Mouse (Mus musculus): Measurements from ENCODE around the gene Iqschfp. TPM values are rescaled to one million over a fixed set of nuclear protein-coding genes. Genes with fewer than 3 reads are reported as not detected.

The Iqschfp gene
- polyA plus RNA-seq, 1 experiment = 1.2 TPM

DNA sequence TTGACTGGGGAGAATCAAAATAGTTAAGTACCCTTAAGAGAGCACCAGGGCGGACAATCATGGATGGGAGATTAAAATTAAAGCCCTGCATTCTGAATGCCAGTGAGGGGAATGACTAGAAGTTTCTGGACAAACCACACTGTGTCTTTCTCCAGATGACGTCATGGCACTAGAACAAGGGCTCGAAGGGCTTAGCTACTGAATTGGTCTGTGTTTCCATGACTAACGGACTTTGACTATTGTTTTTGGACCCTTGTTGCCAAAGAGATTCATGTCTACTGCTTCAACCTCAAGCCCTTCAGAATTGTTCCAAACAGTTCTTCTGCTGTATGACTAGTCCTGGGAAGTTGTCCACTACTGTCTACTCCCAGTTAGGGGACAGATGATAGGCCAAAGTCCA, 639.9 kb downstream of the Iqschfp start:
- 86% methylated on average over 4 of the region's 4 CpGs for WGBS
- Histone ChIP-seq H3K4me1 (ENCODE audit: control insufficient read depth, insufficient read depth, low read length) (no peaks in the 10 kb centered on the region; the same call in 1 of the 2 replicates), H3K27ac (ENCODE audit: insufficient read depth, low read length) (no peak overlapping the region), H3K27me3 (ENCODE audit: control insufficient read depth, insufficient read depth, low read length) (no peaks in the 10 kb centered on the region), H3K4me3 (replicated peaks; ENCODE audit: insufficient read depth, low read depth, low read length) (no peak overlapping the region)
- no peak for TF ChIP-seq CTCF (IDR thresholded peaks at IDR 0.05; ENCODE audit: borderline replicate concordance, insufficient read depth, low read depth, low read length)
- TF ChIP-seq POLR2A (IDR thresholded peaks at IDR 0.05; ENCODE audit: borderline replicate concordance, insufficient read depth, low read length) = no peak
- DNase-seq = no peak

DNA sequence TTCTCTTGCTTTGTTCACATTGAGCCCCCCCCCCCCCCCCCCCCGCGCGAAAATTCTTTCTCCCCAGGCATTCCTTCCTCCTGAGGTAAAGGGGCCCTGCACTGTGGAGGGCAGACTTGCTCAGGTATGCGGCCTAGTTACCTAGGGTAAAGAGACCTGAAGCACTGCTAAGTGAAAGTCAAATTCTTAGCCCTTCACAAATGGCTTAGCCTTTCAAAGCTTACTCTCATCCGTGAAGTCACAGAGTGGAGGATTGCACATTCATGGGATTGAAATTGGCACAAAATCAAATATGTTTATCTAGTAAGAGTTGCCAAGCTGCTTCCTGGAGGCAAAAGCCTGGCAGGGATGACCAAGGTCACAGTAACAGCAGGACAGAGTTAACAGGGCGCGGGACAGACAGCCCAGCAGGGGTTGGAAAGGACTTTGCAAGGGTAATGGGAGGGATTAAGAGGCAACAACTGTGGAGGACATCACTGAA, 642.6 kb downstream of the Iqschfp start:
- 21% methylated on average over 7 of the region's 7 CpGs for WGBS
- H3K27me3 ChIP-seq (ENCODE audit: control insufficient read depth, insufficient read depth, low read length) = no peaks in the 10 kb centered on the region
- H3K27ac ChIP-seq (ENCODE audit: insufficient read depth, low read length) = no peak overlapping the region
- no peak overlapping the region for H3K4me3 ChIP-seq (replicated peaks; ENCODE audit: insufficient read depth, low read depth, low read length)
- no peak for DNase-seq
- TF ChIP-seq CTCF (IDR thresholded peaks at IDR 0.05; ENCODE audit: borderline replicate concordance, insufficient read depth, low read depth, low read length) = no peak
- no peak for TF ChIP-seq POLR2A (IDR thresholded peaks at IDR 0.05; ENCODE audit: borderline replicate concordance, insufficient read depth, low read length)
- no peaks in the 10 kb centered on the region; the same call in 1 of the 2 replicates for H3K4me1 ChIP-seq (ENCODE audit: control insufficient read depth, insufficient read depth, low read length)

DNA sequence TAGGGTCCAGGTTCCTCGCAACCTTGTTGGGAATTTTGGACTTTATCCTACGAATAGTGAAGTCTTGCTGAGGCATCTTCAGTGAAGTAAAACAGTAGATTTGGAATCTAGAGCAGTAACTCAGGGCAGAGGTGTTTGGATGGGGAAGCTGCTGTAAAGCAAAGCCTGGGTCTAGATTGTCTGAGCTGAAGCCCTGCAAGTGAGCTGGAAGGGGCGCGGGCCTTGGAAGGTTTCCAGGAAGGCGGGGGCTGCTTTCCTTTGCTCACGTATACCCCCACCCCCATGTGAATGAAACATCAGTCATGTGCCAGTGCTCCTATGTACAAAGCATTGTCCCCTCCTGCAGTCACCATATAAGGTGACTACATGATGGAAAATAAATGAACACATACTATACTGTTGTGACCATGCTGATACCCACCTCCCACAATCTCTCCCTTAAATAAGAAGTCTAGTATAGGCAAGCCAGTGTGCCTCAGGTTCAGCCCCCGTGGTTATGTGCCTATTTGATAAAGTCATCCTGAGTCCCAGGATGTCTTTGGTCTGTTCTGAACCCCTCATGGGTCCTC, 643.2 kb downstream of the Iqschfp start:
- H3K4me1 ChIP-seq (ENCODE audit: control insufficient read depth, insufficient read depth, low read length) = no peaks in the 10 kb centered on the region; the same call in 1 of the 2 replicates
- 47% methylated on average over 7 of the region's 7 CpGs for WGBS
- no peak for TF ChIP-seq POLR2A (IDR thresholded peaks at IDR 0.05; ENCODE audit: borderline replicate concordance, insufficient read depth, low read length)
- no peak for TF ChIP-seq CTCF (IDR thresholded peaks at IDR 0.05; ENCODE audit: borderline replicate concordance, insufficient read depth, low read depth, low read length)
- no peak overlapping the region for H3K27ac ChIP-seq (ENCODE audit: insufficient read depth, low read length)
- no peak overlapping the region for H3K4me3 ChIP-seq (replicated peaks; ENCODE audit: insufficient read depth, low read depth, low read length)
- no peak for DNase-seq
- H3K27me3 ChIP-seq (ENCODE audit: control insufficient read depth, insufficient read depth, low read length) = no peaks in the 10 kb centered on the region

DNA sequence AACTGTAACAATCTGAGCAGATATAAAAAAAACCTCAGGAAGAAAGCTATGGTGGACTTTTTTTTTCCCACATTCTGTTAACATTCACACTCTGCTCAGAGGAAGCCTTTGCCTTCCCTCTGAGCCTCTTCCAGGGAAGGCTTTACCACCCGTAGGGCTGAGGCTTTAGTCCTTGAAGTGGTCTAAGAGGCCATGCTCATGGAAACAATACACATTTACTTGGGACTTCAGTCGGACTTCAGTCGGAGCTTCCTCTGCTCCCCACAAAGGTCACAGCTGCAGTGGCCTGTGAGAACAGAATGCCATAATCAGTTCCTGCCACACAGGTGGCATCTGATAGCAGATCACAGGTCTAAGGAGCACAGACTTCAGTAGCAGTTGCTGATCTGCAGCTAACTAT, 644.0 kb downstream of the Iqschfp start:
- Histone ChIP-seq H3K4me3 (replicated peaks; ENCODE audit: insufficient read depth, low read depth, low read length) (no peak overlapping the region), H3K27me3 (ENCODE audit: control insufficient read depth, insufficient read depth, low read length) (no peaks in the 10 kb centered on the region), H3K4me1 (ENCODE audit: control insufficient read depth, insufficient read depth, low read length) (no peaks in the 10 kb centered on the region; the same call in 1 of the 2 replicates), H3K27ac (ENCODE audit: insufficient read depth, low read length) (no peak overlapping the region)
- TF ChIP-seq POLR2A (IDR thresholded peaks at IDR 0.05; ENCODE audit: borderline replicate concordance, insufficient read depth, low read length) (no peak), CTCF (IDR thresholded peaks at IDR 0.05; ENCODE audit: borderline replicate concordance, insufficient read depth, low read depth, low read length) (no peak)
- 72% methylated on average over 3 of the region's 3 CpGs for WGBS
- DNase-seq = no peak

DNA sequence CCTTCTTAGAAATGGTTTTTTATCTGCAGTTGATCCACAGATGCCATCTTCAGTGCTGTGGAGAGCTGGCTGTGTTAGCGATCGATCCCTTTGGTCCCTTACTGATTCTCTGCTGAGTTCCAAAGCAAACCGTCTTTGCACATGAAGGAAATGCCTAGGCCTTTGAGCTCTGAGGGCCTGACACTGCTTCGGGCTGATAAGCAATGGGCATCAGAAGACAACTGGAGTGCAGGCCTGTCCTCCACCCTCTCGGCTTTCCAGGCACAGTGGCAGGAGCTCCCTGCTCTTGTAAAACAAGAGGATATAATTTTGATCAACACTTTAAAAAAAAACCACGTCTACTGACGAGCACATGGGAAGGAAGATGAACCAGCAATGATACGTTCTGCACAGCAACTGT, 649.7 kb downstream of the Iqschfp start:
- no peak for TF ChIP-seq CTCF (IDR thresholded peaks at IDR 0.05; ENCODE audit: borderline replicate concordance, insufficient read depth, low read depth, low read length)
- no peak for TF ChIP-seq POLR2A (IDR thresholded peaks at IDR 0.05; ENCODE audit: borderline replicate concordance, insufficient read depth, low read length)
- Histone ChIP-seq H3K4me1 (ENCODE audit: control insufficient read depth, insufficient read depth, low read length) (no peaks in the 10 kb centered on the region), H3K27ac (ENCODE audit: insufficient read depth, low read length) (no peak overlapping the region), H3K4me3 (replicated peaks; ENCODE audit: insufficient read depth, low read depth, low read length) (no peak overlapping the region), H3K27me3 (ENCODE audit: control insufficient read depth, insufficient read depth, low read length) (no peaks in the 10 kb centered on the region)
- no peak for DNase-seq
- 96% methylated on average over 8 of the region's 8 CpGs for WGBS

DNA sequence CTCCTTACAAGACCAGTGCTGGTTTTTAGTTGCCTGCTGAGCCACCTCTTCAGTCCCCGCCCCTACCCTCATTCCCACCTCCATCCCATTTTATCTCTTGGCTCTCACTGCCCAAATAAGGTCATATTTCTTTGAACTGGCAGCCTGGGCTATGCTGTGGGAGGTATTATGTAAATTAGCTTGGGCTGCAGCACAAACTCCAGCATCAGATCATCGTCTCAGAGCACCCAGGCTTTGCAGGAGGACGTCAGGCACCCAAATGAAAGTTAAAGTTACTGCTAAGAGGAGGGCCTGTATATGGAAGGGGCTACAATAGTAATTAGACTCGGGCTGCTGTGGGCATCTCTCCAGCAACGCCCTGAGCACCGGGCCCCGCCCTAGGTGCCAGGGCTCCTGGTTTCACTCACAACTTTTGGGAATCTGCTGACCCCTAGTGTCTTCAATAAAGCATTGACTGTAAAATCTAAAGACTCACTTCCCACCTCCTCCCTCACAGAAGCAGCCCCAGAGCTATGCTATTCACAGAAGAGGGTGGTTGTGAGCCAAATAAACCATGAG, 651.0 kb downstream of the Iqschfp start:
- Histone ChIP-seq H3K4me1 (ENCODE audit: control insufficient read depth, insufficient read depth, low read length) (no peaks in the 10 kb centered on the region), H3K4me3 (replicated peaks; ENCODE audit: insufficient read depth, low read depth, low read length) (peak overlapping the region; percentile 96), H3K27ac (ENCODE audit: insufficient read depth, low read length) (no peak overlapping the region), H3K27me3 (ENCODE audit: control insufficient read depth, insufficient read depth, low read length) (no peaks in the 10 kb centered on the region)
- peak; percentile 76 to 77 for DNase-seq
- no peak for TF ChIP-seq POLR2A (IDR thresholded peaks at IDR 0.05; ENCODE audit: borderline replicate concordance, insufficient read depth, low read length)
- TF ChIP-seq CTCF (IDR thresholded peaks at IDR 0.05; ENCODE audit: borderline replicate concordance, insufficient read depth, low read depth, low read length) = peak; percentile 79
- WGBS = 6% methylated on average over 7 of the region's 7 CpGs

DNA sequence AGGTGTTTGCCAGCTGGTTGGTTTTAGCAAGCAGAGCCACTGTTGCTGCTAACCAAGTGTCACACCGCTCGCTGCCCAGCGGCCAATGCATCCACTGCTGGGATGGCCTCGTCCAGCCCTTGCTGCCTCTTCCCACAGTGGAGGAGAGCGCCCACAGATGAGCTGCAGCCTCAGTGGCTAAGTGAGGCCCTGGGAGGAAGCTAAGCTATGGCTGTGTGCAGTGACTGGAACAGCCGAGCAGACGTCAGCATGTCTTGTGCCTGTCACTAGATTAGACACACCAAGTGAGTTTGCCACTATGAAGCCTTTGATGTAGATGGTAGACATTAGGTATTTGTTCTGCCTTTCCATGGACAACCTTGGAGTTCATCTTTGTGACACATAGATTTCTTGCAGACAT, 652.8 kb downstream of the Iqschfp start:
- Histone ChIP-seq H3K4me1 (ENCODE audit: control insufficient read depth, insufficient read depth, low read length) (no peaks in the 10 kb centered on the region), H3K27ac (ENCODE audit: insufficient read depth, low read length) (no peak overlapping the region), H3K27me3 (ENCODE audit: control insufficient read depth, insufficient read depth, low read length) (no peaks in the 10 kb centered on the region), H3K4me3 (replicated peaks; ENCODE audit: insufficient read depth, low read depth, low read length) (no peak overlapping the region)
- DNase-seq = no peak
- TF ChIP-seq POLR2A (IDR thresholded peaks at IDR 0.05; ENCODE audit: borderline replicate concordance, insufficient read depth, low read length) (no peak), CTCF (IDR thresholded peaks at IDR 0.05; ENCODE audit: borderline replicate concordance, insufficient read depth, low read depth, low read length) (no peak)
- WGBS = 82% methylated on average over 7 of the region's 7 CpGs

DNA sequence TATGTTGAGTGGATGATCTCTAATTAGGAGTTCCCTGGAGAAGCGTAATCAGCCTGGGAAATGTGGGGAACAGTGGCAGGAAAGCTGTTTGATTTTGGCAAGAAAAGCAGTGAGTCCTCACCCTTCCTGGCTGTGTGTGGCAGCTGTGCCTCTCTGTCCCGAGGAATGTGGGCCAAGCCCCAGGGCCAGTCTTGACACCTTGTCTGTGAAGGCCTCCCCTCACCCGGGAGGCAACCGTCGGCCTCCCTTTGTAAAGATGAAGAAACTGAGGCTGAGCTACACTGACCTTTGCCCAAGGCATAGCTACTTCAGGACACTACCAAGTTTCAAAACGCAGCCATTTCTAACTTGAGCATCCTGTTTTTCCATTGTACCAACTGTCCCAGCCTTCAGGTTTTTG, 653.9 kb downstream of the Iqschfp start:
- 48% methylated on average over 6 of the region's 6 CpGs for WGBS
- TF ChIP-seq CTCF (IDR thresholded peaks at IDR 0.05; ENCODE audit: borderline replicate concordance, insufficient read depth, low read depth, low read length) = no peak
- TF ChIP-seq POLR2A (IDR thresholded peaks at IDR 0.05; ENCODE audit: borderline replicate concordance, insufficient read depth, low read length) = no peak
- Histone ChIP-seq H3K4me3 (replicated peaks; ENCODE audit: insufficient read depth, low read depth, low read length) (no peak overlapping the region), H3K4me1 (ENCODE audit: control insufficient read depth, insufficient read depth, low read length) (no peaks in the 10 kb centered on the region), H3K27me3 (ENCODE audit: control insufficient read depth, insufficient read depth, low read length) (no peaks in the 10 kb centered on the region), H3K27ac (ENCODE audit: insufficient read depth, low read length) (no peak overlapping the region)
- DNase-seq = no peak
